Mouse (Mus musculus): Measurements from ENCODE around the gene Cnnm2. TPM values are rescaled to one million over a fixed set of nuclear protein-coding genes. Genes with fewer than 3 reads are reported as not detected.

The Cnnm2 gene
- total and polyA plus RNA-seq, 3 experiments = 4.0 to 10.7 TPM; not detected in 1

- peaks cover 7% of the 10 kb centered on the region; the same call in 1 of the 2 replicates for H3K79me2 ChIP-seq (ENCODE audit: control insufficient read depth, insufficient read depth, low read length, poor library complexity)
- no peak overlapping the region for H3K9ac ChIP-seq (ENCODE audit: control insufficient read depth, low read depth, low read length, poor library complexity, severe bottlenecking)
- H3K36me3 ChIP-seq (ENCODE audit: control insufficient read depth in 1 of 2, insufficient read depth in 2 of 2, low read length in 2 of 2) = peaks cover 0 to 8% of the 10 kb centered on the region in 2 experiments
- H3K4me1 ChIP-seq (ENCODE audit: control insufficient read depth in 1 of 2, insufficient read depth in 2 of 2, low read length in 2 of 2) = no peaks in the 10 kb centered on the region; a peak in 1 of 4 replicates
- DNase-seq (ENCODE audit: low read depth, low spot score) = no peak
- H3K27ac ChIP-seq (ENCODE audit: control insufficient read depth, low read depth, low read length) = no peak overlapping the region
- no peak for TF ChIP-seq SIN3A (IDR thresholded peaks at IDR 0.05; ENCODE audit: low read length)
- TF ChIP-seq POLR2AphosphoS2 (IDR thresholded peaks at IDR 0.05; ENCODE audit: low read length) = no peak
- TF ChIP-seq MXI1 (IDR thresholded peaks at IDR 0.05; ENCODE audit: low read depth, low read length) = no peak
- no peak for TF ChIP-seq ZKSCAN1 (IDR thresholded peaks at IDR 0.05; ENCODE audit: low read depth, low read length)
- no peak for TF ChIP-seq MAFK (IDR thresholded peaks at IDR 0.05; ENCODE audit: borderline replicate concordance, low read depth, low read length)
- no peak for TF ChIP-seq NRF1 (IDR thresholded peaks at IDR 0.05; ENCODE audit: insufficient read depth, low read depth, low read length, poor library complexity, severe bottlenecking)
- no peak for TF ChIP-seq SMC3 (IDR thresholded peaks at IDR 0.05; ENCODE audit: low read depth, low read length)
- TF ChIP-seq TAL1 (IDR thresholded peaks at IDR 0.05; ENCODE audit: low read length) = no peak
- no peak for TF ChIP-seq MAX (IDR thresholded peaks at IDR 0.05; ENCODE audit: low read length)
- TF ChIP-seq MAZ (IDR thresholded peaks at IDR 0.05; ENCODE audit: low read depth, low read length) = no peak
- no peak for TF ChIP-seq USF2 (IDR thresholded peaks at IDR 0.05; ENCODE audit: borderline replicate concordance in 1 of 2, insufficient read depth in 1 of 2, low read depth in 1 of 2, low read length in 2 of 2)
- no peak for TF ChIP-seq MYC (IDR thresholded peaks at IDR 0.05; ENCODE audit: low read depth, low read length)
- no peak for TF ChIP-seq MEF2A (IDR thresholded peaks at IDR 0.05; ENCODE audit: extremely low read depth, insufficient replicate concordance, low read depth, low read length, poor library complexity, severe bottlenecking)
- no peak for TF ChIP-seq BHLHE40 (IDR thresholded peaks at IDR 0.05; ENCODE audit: borderline replicate concordance, low read depth, low read length)
- no peak for TF ChIP-seq POLR2A (IDR thresholded peaks at IDR 0.05; ENCODE audit: control insufficient read depth in 1 of 2, insufficient read depth in 1 of 2, low read depth in 1 of 2, low read length in 2 of 2, poor library complexity in 1 of 2)
- no peak overlapping the region for H3K4me3 ChIP-seq (ENCODE audit: control insufficient read depth in 1 of 2, insufficient read depth in 1 of 2, low read depth in 2 of 2, low read length in 2 of 2)
- H3K9me3 ChIP-seq (replicated peaks; ENCODE audit: insufficient read depth, low read length) = no peaks in the 10 kb centered on the region
- no peaks in the 10 kb centered on the region for H3K27me3 ChIP-seq (ENCODE audit: control insufficient read depth in 1 of 2, insufficient read depth in 2 of 2, low read length in 2 of 2)
Measured at GRCm38 (mm10) chr19:46926357-46926756, 165.0 kb downstream of the Cnnm2 start.

- H3K9ac ChIP-seq (ENCODE audit: control insufficient read depth, low read depth, low read length, poor library complexity, severe bottlenecking) = no peak overlapping the region
- no peak for DNase-seq (ENCODE audit: low read depth, low spot score)
Measured at GRCm38 (mm10) chr19:46926951-46927350, 165.6 kb downstream of the Cnnm2 start.

More at GRCm38 (mm10) chr19:46926951-46927350, 165.6 kb downstream of the Cnnm2 start:
- no peaks in the 10 kb centered on the region for H3K9me3 ChIP-seq (replicated peaks; ENCODE audit: insufficient read depth, low read length)
- TF ChIP-seq NRF1 (IDR thresholded peaks at IDR 0.05; ENCODE audit: insufficient read depth, low read depth, low read length, poor library complexity, severe bottlenecking) = no peak
- TF ChIP-seq ETS1 (IDR thresholded peaks at IDR 0.05; ENCODE audit: low read depth, low read length) = no peak
- no peak for TF ChIP-seq CHD2 (IDR thresholded peaks at IDR 0.05; ENCODE audit: low read length)
- no peak for TF ChIP-seq USF2 (IDR thresholded peaks at IDR 0.05; ENCODE audit: borderline replicate concordance in 1 of 2, insufficient read depth in 1 of 2, low read depth in 1 of 2, low read length in 2 of 2)
- no peak for TF ChIP-seq TCF12 (IDR thresholded peaks at IDR 0.05; ENCODE audit: low read depth, low read length)
- no peak for TF ChIP-seq POLR2A (IDR thresholded peaks at IDR 0.05; ENCODE audit: control insufficient read depth in 1 of 2, insufficient read depth in 1 of 2, low read depth in 1 of 2, low read length in 2 of 2, poor library complexity in 1 of 2)
- TF ChIP-seq EP300 (IDR thresholded peaks at IDR 0.05; ENCODE audit: low read depth in 1 of 2, low read length in 2 of 2) = no peak
- TF ChIP-seq HCFC1 (IDR thresholded peaks at IDR 0.05; ENCODE audit: low read depth, low read length) = no peak
- peaks cover 0 to 8% of the 10 kb centered on the region in 2 experiments for H3K36me3 ChIP-seq (ENCODE audit: control insufficient read depth in 1 of 2, insufficient read depth in 2 of 2, low read length in 2 of 2)
- peaks cover 7% of the 10 kb centered on the region; the same call in 1 of the 2 replicates for H3K79me2 ChIP-seq (ENCODE audit: control insufficient read depth, insufficient read depth, low read length, poor library complexity)
- H3K27ac ChIP-seq (ENCODE audit: control insufficient read depth, low read depth, low read length) = no peak overlapping the region
- no peaks in the 10 kb centered on the region for H3K27me3 ChIP-seq (ENCODE audit: control insufficient read depth in 1 of 2, insufficient read depth in 2 of 2, low read length in 2 of 2)
- no peaks in the 10 kb centered on the region; a peak in 1 of 4 replicates for H3K4me1 ChIP-seq (ENCODE audit: control insufficient read depth in 1 of 2, insufficient read depth in 2 of 2, low read length in 2 of 2)
- H3K4me3 ChIP-seq (ENCODE audit: control insufficient read depth in 1 of 2, insufficient read depth in 1 of 2, low read depth in 2 of 2, low read length in 2 of 2) = no peak overlapping the region
